23 mouse cellular contexts compared by ENCODE assay signal in the genomic region with DNA sequence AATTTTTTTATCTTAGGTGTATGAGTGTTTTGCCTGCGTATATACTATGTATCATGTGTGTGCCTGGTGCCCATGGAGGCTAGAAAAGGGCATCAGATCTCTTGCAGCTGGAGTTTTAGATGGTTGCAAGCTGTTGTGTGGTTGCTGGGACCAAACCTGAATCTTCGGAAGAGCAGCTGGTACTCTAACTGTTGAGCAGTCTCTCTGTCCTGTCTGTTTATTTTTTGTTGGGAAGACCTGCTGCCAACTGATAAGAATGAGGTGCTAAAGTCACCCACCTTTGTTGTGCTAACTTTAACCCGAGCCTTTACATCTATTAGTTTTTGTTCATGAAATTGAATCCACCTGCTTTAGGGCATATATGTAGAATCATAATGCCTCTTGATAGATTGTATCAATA. TPM values are rescaled to one million over a fixed set of nuclear protein-coding genes. Genes with fewer than 3 reads are reported as not detected.
A peak's percentile ranks its signal among the peaks of the same experiment; 100 is the strongest.
DNase-seq lines count a peak whose midpoint lies in the region; ATAC-seq and TF ChIP-seq lines count a peak whose summit lies in the region.
"Had no signal": no experiment of that assay in that cellular context is flagged by ENCODE, and none has a peak within 500 bp of the region (broad histone marks: within the 10 kb centered on the region; RNA-seq: fewer than 3 reads in every experiment).

No protein-coding gene starts in this region.

- H3K4me1 ChIP-seq in liver, embryonic 14.5 days (replicated peaks; ENCODE audit: control insufficient read depth in 2 of 2, insufficient read depth in 2 of 2, low read length in 1 of 2), result peaks cover 21 to 22% of the 10 kb centered on the region in 2 experiments
- H3K4me1 ChIP-seq in lung, postnatal 0 days (ENCODE audit: insufficient read depth, low read depth, low read length), result no peaks in the 10 kb centered on the region
- H3K4me1 ChIP-seq: embryonic facial prominence, embryonic 10.5 days; forebrain, embryonic 10.5 days; hindbrain, embryonic 12.5 days had no signal

- no peaks in the 10 kb centered on the region for H3K9me3 ChIP-seq in liver, embryonic 14.5 days (ENCODE audit: control insufficient read depth, low read length)
- no peaks in the 10 kb centered on the region for H3K9me3 ChIP-seq in lung, postnatal 0 days (ENCODE audit: low read length)
- H3K9me3 ChIP-seq: embryonic facial prominence, embryonic 10.5 days; forebrain, embryonic 10.5 days; heart, embryonic 10.5 days; hindbrain, embryonic 12.5 days had no signal

- TF ChIP-seq EP300 in liver, embryonic 14.5 days (IDR thresholded peaks at IDR 0.05; ENCODE audit: low read depth), result peak; percentile 73
- TF ChIP-seq EP300 in lung, postnatal 0 days (IDR thresholded peaks at IDR 0.05), result no peak

- ATAC-seq in liver, embryonic 14.5 days (ENCODE audit: insufficient read depth), result peak; percentile 69
- peak; percentile 63 for ATAC-seq in megakaryocyte progenitor cell, adult 5-6 weeks (replicated peaks; ENCODE audit: poor library complexity)
- ATAC-seq in lung, postnatal 0 days, result no peak
- ATAC-seq: activated CD4-positive, CD25-positive, alpha-beta regulatory T cell, adult 4 months; forebrain, embryonic 14.5 days; Patski had no signal

- no peak overlapping the region for H3K4me3 ChIP-seq in layer of hippocampus, adult 2 months
- no peak overlapping the region for H3K4me3 ChIP-seq in liver, embryonic 14.5 days (ENCODE audit: insufficient read depth in 1 of 2, low read depth in 2 of 2, low read length in 2 of 2)
- no peak overlapping the region for H3K4me3 ChIP-seq in lung, postnatal 0 days (ENCODE audit: low read depth, low read length)
- H3K4me3 ChIP-seq: embryonic facial prominence, embryonic 10.5 days; forebrain, embryonic 10.5 days; gastrocnemius, adult 2 months; heart, embryonic 10.5 days; hindbrain, embryonic 12.5 days had no signal

- 39% methylated on average over 3 of the region's 3 CpGs for WGBS in liver, embryonic 14.5 days (ENCODE audit: insufficient replicate concordance)
- 69% methylated on average over 3 of the region's 3 CpGs for WGBS in lung, postnatal 0 days

- H3K27me3 ChIP-seq in liver, embryonic 14.5 days (ENCODE audit: control insufficient read depth, insufficient read depth, low read length), result no peaks in the 10 kb centered on the region
- no peaks in the 10 kb centered on the region for H3K27me3 ChIP-seq in lung, postnatal 0 days (replicated peaks; ENCODE audit: insufficient read depth, low read length)
- H3K27me3 ChIP-seq: hindbrain, embryonic 12.5 days; Patski had no signal

- no peak for TF ChIP-seq CTCF in layer of hippocampus, adult 2 months (conservative IDR thresholded peaks at IDR 0.05)
- TF ChIP-seq CTCF in liver, embryonic 14.5 days (IDR thresholded peaks at IDR 0.05; ENCODE audit: low read depth), result no peak
- TF ChIP-seq CTCF in lung, postnatal 0 days (IDR thresholded peaks at IDR 0.05), result no peak

- no peaks in the 10 kb centered on the region for H3K36me3 ChIP-seq in liver, embryonic 14.5 days (replicated peaks; ENCODE audit: control insufficient read depth, insufficient read depth, low read depth)
- no peaks in the 10 kb centered on the region for H3K36me3 ChIP-seq in lung, postnatal 0 days (ENCODE audit: insufficient read depth, low read length)

- H3K4me2 ChIP-seq in liver, embryonic 14.5 days (ENCODE audit: low read depth), result no peak overlapping the region
- no peak overlapping the region for H3K4me2 ChIP-seq in lung, postnatal 0 days (replicated peaks; ENCODE audit: low read depth, low read length)
- H3K4me2 ChIP-seq: hindbrain, embryonic 12.5 days had no signal

- DNase-seq in layer of hippocampus, adult 2 months (ENCODE audit: low spot score in 2 of 2), result no peak
- DNase-seq in layer of hippocampus, postnatal 14 days (ENCODE audit: low spot score in 2 of 2), result no peak
- peak; percentile 40 for DNase-seq in c-Kit-positive CD71-positive TER-119-negative erythroid progenitor cells, embryonic 14.5 days (ENCODE audit: low read depth)
- peak in 2 of 3 experiments; percentile 11 to 26 for DNase-seq in liver, embryonic 14.5 days (ENCODE audit: low read depth in 3 of 3, low spot score in 3 of 3)
- DNase-seq in lung, postnatal 0 days (ENCODE audit: low spot score), result no peak
- DNase-seq in ovary, postnatal 14 days (ENCODE audit: low spot score), result no peak
- DNase-seq in yolk sac, embryonic 10.5 days (ENCODE audit: low spot score), result no peak
- DNase-seq: adrenal gland, postnatal 14 days; cerebellum, adult 18-20 months; cerebellum, adult 9-11 months; cerebellum, postnatal 36 days; gastrocnemius, adult 2 months; gastrocnemius, postnatal 25 days; heart, postnatal 10 days; heart, postnatal 4 days had no signal

- H3K9ac ChIP-seq in liver, embryonic 14.5 days (replicated peaks), result no peak overlapping the region
- no peak overlapping the region for H3K9ac ChIP-seq in lung, postnatal 0 days (replicated peaks; ENCODE audit: low read depth)
- H3K9ac ChIP-seq: hindbrain, embryonic 12.5 days had no signal

- peak overlapping the region; percentile 83 for H3K27ac ChIP-seq in layer of hippocampus, adult 2 months
- no peak overlapping the region for H3K27ac ChIP-seq in liver, embryonic 14.5 days
- no peak overlapping the region for H3K27ac ChIP-seq in lung, postnatal 0 days (ENCODE audit: low read length)
- H3K27ac ChIP-seq: embryonic facial prominence, embryonic 10.5 days; forebrain, embryonic 10.5 days; gastrocnemius, adult 2 months; heart, embryonic 10.5 days; hindbrain, embryonic 12.5 days had no signal

RNA-seq across cellular contexts. Expression of a gene that starts 43.0 kb away (rescaled TPM):
- total RNA-seq in layer of hippocampus, adult 2 months (2021), result 1 to 10 TPM; 2.5 to 3.2 TPM
- total RNA-seq in layer of hippocampus, postnatal 14 days (2021), result 1 to 10 TPM; 3.5 to 5.1 TPM
- 0.27 and 0.33 TPM in 2 replicates for polyA plus RNA-seq in liver, embryonic 14.5 days (2012; rRNA removed)
- 1.1 and 1.5 TPM in 2 replicates for polyA plus RNA-seq in liver, embryonic 14.5 days (2014; fragmentation: Nextera tagmentation; extraction: Ambion mirVana)
- 0.17 TPM in 1 of 2 replicates, not detected in the other for total RNA-seq in megakaryocyte progenitor cell, adult 5-6 weeks (2015)
- total RNA-seq in megakaryocyte progenitor cell, adult 5-6 weeks (2017), result 0.42 TPM in 1 of 2 replicates, not detected in the other
- polyA plus RNA-seq in lung, postnatal 0 days (2015; fragmentation: Nextera tagmentation; extraction: Ambion mirVana), result 8.5 and 9.5 TPM in 2 replicates
- polyA plus RNA-seq: activated CD4-positive, CD25-positive, alpha-beta regulatory T cell, adult 4 months had no signal

RNA-seq across cellular contexts. Expression of a gene that starts 43.3 kb away (rescaled TPM):
- total RNA-seq in layer of hippocampus, adult 2 months (2021), result 10 to 100 TPM; 31.8 to 35.8 TPM
- total RNA-seq in layer of hippocampus, postnatal 14 days (2021), result 10 to 100 TPM; 30.3 to 34.6 TPM
- polyA plus RNA-seq in liver, embryonic 14.5 days (2012; rRNA removed), result 8.7 and 9.5 TPM in 2 replicates
- 14.0 and 16.0 TPM in 2 replicates for polyA plus RNA-seq in liver, embryonic 14.5 days (2014; fragmentation: Nextera tagmentation; extraction: Ambion mirVana)
- total RNA-seq in megakaryocyte progenitor cell, adult 5-6 weeks (2015), result 15.6 and 17.4 TPM in 2 replicates
- 17.4 and 19.9 TPM in 2 replicates for total RNA-seq in megakaryocyte progenitor cell, adult 5-6 weeks (2017)
- polyA plus RNA-seq in lung, postnatal 0 days (2015; fragmentation: Nextera tagmentation; extraction: Ambion mirVana), result 43.3 and 50.3 TPM in 2 replicates

Comparison
In these comparisons a context has a peak if more than half of its experiments do, and no peak if none do; other contexts are left out.
1. DNase-seq: peak in c-Kit-positive CD71-positive TER-119-negative erythroid progenitor cells, embryonic 14.5 days (single experiment) and liver, embryonic 14.5 days (2 of 3); none in layer of hippocampus, adult 2 months (0 of 2), layer of hippocampus, postnatal 14 days (0 of 2), lung, postnatal 0 days (single experiment), ovary, postnatal 14 days (single experiment) and yolk sac, embryonic 10.5 days (single experiment).